Mouse (Mus musculus): Measurements from ENCODE around the gene Ccdc144b. TPM values are rescaled to one million over a fixed set of nuclear protein-coding genes. Genes with fewer than 3 reads are reported as not detected.

The Ccdc144b gene
- polyA plus RNA-seq, 1 experiment from 2014 or later, result not detected

- DNase-seq (ENCODE audit: low spot score) (no peak), ATAC-seq (replicated peaks; ENCODE audit: low FRiP score) (no peak)
- H3K4me3 ChIP-seq (ENCODE audit: low read depth, low read length), result no peak overlapping the region
- no peaks in the 10 kb centered on the region for H3K27me3 ChIP-seq (replicated peaks; ENCODE audit: control insufficient read depth, insufficient read depth, low read length)
- H3K36me3 ChIP-seq (ENCODE audit: control insufficient read depth, insufficient read depth, low read length), result 0 out of 2 replicates have a peak, but pooled peaks cover 4% of the 10 kb centered on the region
- no peaks in the 10 kb centered on the region for H3K9me3 ChIP-seq (ENCODE audit: control insufficient read depth, low read length)
- H3K4me2 ChIP-seq, result no peak overlapping the region
- no peak overlapping the region for H3K9ac ChIP-seq (ENCODE audit: low read depth, low read length)
- WGBS, result 86% methylated on average over 5 of the region's 5 CpGs
- H3K4me1 ChIP-seq (replicated peaks; ENCODE audit: control insufficient read depth, insufficient read depth, low read length), result no peaks in the 10 kb centered on the region
- no peak overlapping the region for H3K27ac ChIP-seq (ENCODE audit: low read depth, low read length)
These were observed 90.4 kb downstream of the Ccdc144b start for GRCm38 (mm10) chr3:35962967-35963366.

Other genes starting within 250 kb of the Ccdc144b start
- gene Dcun1d1, start 116.1 kb downstream of the Ccdc144b start, polyA plus RNA-seq (2014; fragmentation: Nextera tagmentation; extraction: Ambion mirVana), result 95.0 and 103 TPM in 2 replicates
- gene Mccc1, start 52.9 kb downstream of the Ccdc144b start, polyA plus RNA-seq (2014; fragmentation: Nextera tagmentation; extraction: Ambion mirVana), result 28.3 and 28.9 TPM in 2 replicates
- gene Acad9, start 12.4 kb upstream of the Ccdc144b start, polyA plus RNA-seq (2014; fragmentation: Nextera tagmentation; extraction: Ambion mirVana), result 68.7 and 71.1 TPM in 2 replicates
- gene D3Ertd254e, start 97.5 kb upstream of the Ccdc144b start, polyA plus RNA-seq (2014; fragmentation: Nextera tagmentation; extraction: Ambion mirVana), result 4.0 and 4.2 TPM in 2 replicates
- gene Qrfpr, start 168.8 kb upstream of the Ccdc144b start, polyA plus RNA-seq (2014; fragmentation: Nextera tagmentation; extraction: Ambion mirVana), result 0.13 TPM in 1 of 2 replicates, not detected in the other